Mouse (Mus musculus) liver, postnatal 0 days (tissue): ENCODE measurements around the gene Nin. TPM values are rescaled to one million over a fixed set of nuclear protein-coding genes. Genes with fewer than 3 reads are reported as not detected.

ENCODE experiments used
- ATAC-seq: fragments of 200-750 bp; cut with Nextera tagmentation; 2 replicates; pipeline ENCODE4 v1.8.0; 2017; ENCODE audit warnings: mild to moderate bottlenecking, moderate library complexity
- DNase-seq: peaks from one replicate; pipeline ENCODE4 v3.0.0-alpha.2; 2016
- H3K27ac ChIP-seq: fragments of 300-500 bp; sonication (generic); 2 replicates; pipeline ENCODE4 v1.5.1; 2014; ENCODE audit warnings: antibody characterized with exemption, moderate library complexity, mild to moderate bottlenecking, low read depth
- H3K27me3 ChIP-seq: fragments of 300-500 bp; sonication (generic); 2 replicates; pipeline ENCODE4 v1.6.1; 2014; ENCODE audit warnings: low read length, control low read depth, mixed read lengths; ENCODE audit not compliant: insufficient read depth
- H3K36me3 ChIP-seq: fragments of 300-500 bp; sonication (generic); replicated peaks from 2 replicates; pipeline ENCODE4 v1.6.1; 2014; ENCODE audit warnings: mild to moderate bottlenecking, control low read depth, low read length, moderate library complexity, mixed read lengths; ENCODE audit not compliant: insufficient read depth
- H3K4me1 ChIP-seq: fragments of 300-500 bp; sonication (generic); 2 replicates; pipeline ENCODE4 v1.6.1; 2014; ENCODE audit warnings: antibody characterized with exemption, mild to moderate bottlenecking, control low read depth; ENCODE audit not compliant: insufficient read depth
- H3K4me2 ChIP-seq: fragments of 300-500 bp; sonication (generic); 2 replicates; pipeline ENCODE4 v1.6.1; 2014; ENCODE audit warnings: low read depth, mild to moderate bottlenecking, low read length, moderate library complexity, mixed read lengths
- H3K4me3 ChIP-seq: fragments of 300-500 bp; sonication (generic); 2 replicates; pipeline ENCODE4 v1.5.1; 2014; ENCODE audit warnings: low read depth, low read length
- H3K9ac ChIP-seq: fragments of 300-500 bp; sonication (generic); replicated peaks from 2 replicates; pipeline ENCODE4 v1.6.1; 2014; ENCODE audit warnings: mild to moderate bottlenecking, moderate library complexity
- H3K9me3 ChIP-seq: fragments of 300-500 bp; sonication (generic); 2 replicates; pipeline ENCODE4 v1.6.1; 2016; ENCODE audit warnings: mild to moderate bottlenecking, control low read depth, low read length, mixed read lengths
- CTCF ChIP-seq: sonication (generic); IDR thresholded peaks from 2 replicates; pipeline ENCODE4 v1.5.1; 2016; ENCODE audit warnings: antibody characterized with exemption, low read depth
- EP300 ChIP-seq: IDR thresholded peaks from 2 replicates; pipeline ENCODE4 v1.6.1; 2016; ENCODE audit warnings: antibody characterized with exemption, low read depth, mild to moderate bottlenecking
- WGBS: fragments of 180-500 bp; shearing (Covaris S2); extraction: QIAGEN DNeasy Blood & Tissue Kit; methylation state at CpG from one replicate; pipeline ENCODE4 v1.1.7; 2014; ENCODE audit not compliant: insufficient replicate concordance; 5-methylcytosine and 5-hydroxymethylcytosine counted together
- polyA plus RNA-seq: library from polyadenylated mRNA; unstranded; fragments of >200 nt; fragmentation: Nextera tagmentation; extraction: Ambion mirVana; gene quantifications from 2 replicates; pipeline ENCODE4 v1.2.1, GENCODE M21; 2015

Nin gene
- polyA plus RNA-seq, 1 experiment from 2014 or later, result 2.9 TPM

DNA sequence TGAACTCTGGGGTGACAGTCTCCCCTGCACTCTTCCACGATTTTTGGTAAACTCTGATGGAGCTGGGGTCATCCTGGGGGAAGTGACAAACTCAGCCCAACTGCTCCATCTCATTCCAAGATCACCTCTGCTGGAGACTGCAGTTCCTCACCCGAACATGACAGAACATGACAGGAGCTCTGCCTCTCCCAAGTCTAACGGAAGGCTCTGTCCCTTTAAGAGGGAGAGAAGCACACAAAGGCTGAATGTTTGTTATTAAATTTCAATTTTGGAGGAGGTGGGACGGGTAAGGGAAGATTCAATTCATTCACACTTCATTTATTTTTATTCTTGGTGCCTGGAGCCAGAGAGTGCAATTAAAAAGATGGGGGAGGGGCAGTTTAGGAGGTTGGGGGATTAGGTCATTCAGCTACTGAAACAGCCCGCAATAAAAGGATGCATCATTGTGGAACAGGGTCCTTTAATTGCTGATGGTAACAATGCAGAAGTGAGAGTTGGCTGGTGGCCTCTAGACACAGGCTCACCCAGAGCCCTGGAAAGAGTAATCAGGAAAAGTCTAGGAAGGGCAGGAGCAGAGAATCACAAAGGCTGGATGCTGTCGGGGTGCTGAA, 44.8 kb downstream of the Nin start:
- ATAC-seq (no peak), DNase-seq (no peak)
- Histone ChIP-seq H3K4me1 (no peaks in the 10 kb centered on the region), H3K4me3 (no peak overlapping the region), H3K27ac (no peak overlapping the region), H3K36me3 (no peaks in the 10 kb centered on the region), H3K9ac (no peak overlapping the region), H3K4me2 (no peak overlapping the region), H3K27me3 (no peaks in the 10 kb centered on the region), H3K9me3 (no peaks in the 10 kb centered on the region)
- WGBS, result 68% methylated on average over 6 of the region's 6 CpGs
- TF ChIP-seq CTCF (no peak), EP300 (no peak)

DNA sequence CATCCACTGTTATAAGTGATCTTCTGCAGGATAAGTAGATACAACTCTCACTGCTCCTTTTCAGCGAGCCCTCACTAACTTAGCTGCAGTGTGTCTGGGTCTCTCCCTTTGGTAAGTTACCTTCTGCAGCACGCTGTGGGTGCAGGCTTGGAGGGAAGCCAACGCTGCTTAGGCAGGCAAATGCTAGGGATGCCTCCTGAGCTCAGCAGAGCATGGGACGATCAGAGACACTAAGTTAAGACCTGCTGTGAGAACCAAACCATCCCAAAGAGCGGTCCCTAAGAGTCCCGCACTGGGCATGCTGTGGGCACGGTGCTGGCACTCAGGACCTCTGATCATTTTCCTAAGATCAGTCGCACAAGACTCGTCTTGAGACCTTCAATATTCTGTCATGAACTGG, 45.7 kb downstream of the Nin start:
- Histone ChIP-seq H3K9ac (no peak overlapping the region), H3K9me3 (no peaks in the 10 kb centered on the region), H3K36me3 (no peaks in the 10 kb centered on the region), H3K27ac (no peak overlapping the region), H3K4me3 (no peak overlapping the region), H3K4me2 (no peak overlapping the region), H3K4me1 (no peaks in the 10 kb centered on the region), H3K27me3 (no peaks in the 10 kb centered on the region)
- TF ChIP-seq EP300, result no peak
- no peak for TF ChIP-seq CTCF
- DNase-seq (no peak), ATAC-seq (no peak)
- WGBS, result 88% methylated on average over 9 of the region's 9 CpGs

DNA sequence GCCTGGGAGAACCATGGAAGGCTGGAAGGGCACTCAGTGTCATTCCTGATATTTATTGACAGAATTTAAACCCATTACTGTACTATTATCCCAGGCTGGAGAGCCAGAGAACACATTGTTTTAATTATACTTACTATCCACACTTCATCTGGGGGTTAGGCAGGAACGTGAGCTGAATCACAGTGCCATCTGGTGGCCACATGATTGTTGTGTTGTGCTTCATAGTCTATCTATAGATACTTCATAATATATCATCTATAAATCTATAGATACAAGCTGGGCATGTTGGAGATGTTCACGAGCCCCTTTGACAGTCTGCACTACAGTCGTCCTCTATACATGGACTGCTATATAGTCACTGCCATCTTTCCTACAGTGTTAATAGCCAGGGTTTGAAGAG, 51.4 kb downstream of the Nin start:
- H3K4me3 ChIP-seq, result no peak overlapping the region
- H3K9ac ChIP-seq, result no peak overlapping the region
- H3K9me3 ChIP-seq, result no peaks in the 10 kb centered on the region
- peaks cover 4% of the 10 kb centered on the region for H3K36me3 ChIP-seq
- DNase-seq (peak; percentile 66), ATAC-seq (no peak)
- 29% methylated on average over 3 of the region's 3 CpGs for WGBS
- no peaks in the 10 kb centered on the region for H3K4me1 ChIP-seq
- H3K27me3 ChIP-seq, result no peaks in the 10 kb centered on the region
- H3K27ac ChIP-seq, result no peak overlapping the region
- no peak overlapping the region for H3K4me2 ChIP-seq
- TF ChIP-seq EP300 (no peak), CTCF (peak; percentile 85)

DNA sequence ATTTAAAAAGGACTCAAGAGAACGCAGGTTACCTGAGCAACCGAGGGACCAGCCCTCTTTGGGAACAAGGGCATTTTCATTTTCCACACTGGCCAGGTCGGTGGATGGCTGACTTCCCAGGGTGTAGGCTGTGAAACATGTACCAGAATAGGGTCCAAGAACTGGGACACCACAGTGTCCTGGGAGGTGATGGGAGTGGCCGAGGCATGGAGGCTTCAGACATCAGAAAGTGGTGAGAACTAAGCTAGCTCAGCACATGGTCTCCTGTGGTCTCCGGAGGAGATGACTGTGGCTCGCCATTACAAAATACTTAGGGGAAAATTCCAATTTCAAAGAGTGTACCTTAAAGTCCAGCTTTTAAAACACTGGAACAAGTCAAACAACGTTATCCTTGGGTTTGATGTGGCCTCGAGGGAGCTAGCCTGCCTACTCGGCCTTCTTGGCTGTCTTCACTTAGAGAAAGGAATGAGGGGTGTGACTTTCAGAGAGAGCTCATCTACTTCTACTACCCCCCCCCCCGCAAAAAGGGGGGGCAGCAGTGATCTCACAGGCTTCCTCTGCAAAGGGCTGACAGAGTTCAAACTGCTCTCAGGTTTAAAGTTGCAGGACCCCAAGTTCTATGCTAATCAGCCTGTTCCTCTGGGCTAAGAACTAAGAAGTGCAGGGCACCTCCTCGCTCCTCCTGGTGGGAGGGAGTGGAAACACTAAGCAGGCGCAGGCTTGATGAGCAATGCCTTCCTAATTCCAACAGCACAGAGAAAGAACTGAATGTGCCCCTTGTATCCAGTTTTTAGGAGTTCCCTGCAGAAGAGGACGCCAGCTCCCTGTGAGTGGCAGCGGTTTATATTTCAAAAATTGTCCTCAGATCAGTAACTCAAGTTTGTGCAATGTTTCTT, 54.3 kb downstream of the Nin start:
- Histone ChIP-seq H3K9me3 (no peaks in the 10 kb centered on the region), H3K27ac (no peak overlapping the region), H3K27me3 (no peaks in the 10 kb centered on the region), H3K4me3 (no peak overlapping the region), H3K4me2 (no peak overlapping the region), H3K9ac (no peak overlapping the region), H3K4me1 (no peaks in the 10 kb centered on the region), H3K36me3 (peaks cover 9% of the 10 kb centered on the region)
- ATAC-seq, result no peak
- TF ChIP-seq EP300 (no peak), CTCF (peak; percentile 46)
- no peak for DNase-seq
- WGBS, result 81% methylated on average over 14 of the region's 14 CpGs

DNA sequence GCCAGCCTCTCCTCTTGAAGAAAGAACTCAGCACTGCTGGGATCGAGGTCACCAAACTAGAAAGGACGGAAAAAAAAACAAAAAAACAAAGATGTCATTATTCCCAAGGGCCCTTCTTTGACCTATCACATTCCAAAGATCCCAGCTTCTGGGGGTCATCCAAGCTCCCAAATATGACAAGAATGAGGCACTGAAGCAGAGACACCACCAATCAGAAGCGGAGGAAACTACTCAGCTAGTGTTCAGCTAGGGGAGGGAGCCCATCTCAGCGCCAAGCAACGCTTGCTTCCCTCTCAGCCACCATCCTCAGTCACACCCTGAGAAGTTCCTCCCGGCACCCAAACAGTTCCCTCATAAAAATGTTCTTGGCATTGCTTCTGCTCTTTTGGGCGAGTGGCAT, 62.8 kb downstream of the Nin start:
- ATAC-seq (no peak), DNase-seq (no peak)
- peaks cover 15% of the 10 kb centered on the region for H3K36me3 ChIP-seq

DNA sequence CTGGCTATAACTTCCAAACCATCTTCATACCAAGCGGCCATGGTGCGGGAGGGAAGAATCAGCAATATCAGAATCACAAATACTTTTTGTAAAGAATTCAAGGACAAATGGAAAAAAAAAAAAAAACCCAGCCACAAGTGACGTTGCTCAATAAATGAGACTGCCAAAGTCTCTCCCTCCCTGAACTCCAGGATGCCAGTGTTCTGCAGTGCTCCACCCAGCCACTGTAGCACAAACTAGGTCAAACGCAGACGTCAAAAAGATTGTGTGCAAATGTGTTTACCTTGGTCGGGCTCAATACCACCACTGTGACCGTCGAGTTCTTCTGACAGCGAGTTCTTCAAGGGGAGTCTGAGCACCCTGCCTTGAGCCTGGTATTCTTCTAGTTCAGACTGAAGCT, 64.8 kb downstream of the Nin start:
- ATAC-seq (peak; percentile 58; the same call in 1 of the 2 replicates), DNase-seq (no peak)
- 76% methylated on average over 9 of the region's 9 CpGs for WGBS
- Histone ChIP-seq H3K4me2 (no peak overlapping the region), H3K9ac (no peak overlapping the region), H3K27ac (no peak overlapping the region), H3K4me1 (no peaks in the 10 kb centered on the region), H3K4me3 (no peak overlapping the region), H3K36me3 (peaks cover 7% of the 10 kb centered on the region), H3K9me3 (no peaks in the 10 kb centered on the region), H3K27me3 (no peaks in the 10 kb centered on the region)
- TF ChIP-seq CTCF (no peak), EP300 (no peak)

More for the DNA sequence above, 62.8 kb downstream of the Nin start:
- H3K9ac ChIP-seq, result no peak overlapping the region
- H3K27me3 ChIP-seq, result no peaks in the 10 kb centered on the region
- H3K9me3 ChIP-seq, result no peaks in the 10 kb centered on the region
- no peak overlapping the region for H3K27ac ChIP-seq
- H3K4me2 ChIP-seq, result no peak overlapping the region
- TF ChIP-seq EP300 (no peak), CTCF (no peak)
- WGBS, result 80% methylated on average over 7 of the region's 7 CpGs
- no peaks in the 10 kb centered on the region for H3K4me1 ChIP-seq
- no peak overlapping the region for H3K4me3 ChIP-seq
